Mouse (Mus musculus) ES-Bruce4 (cell line): Measurements from ENCODE around the gene Arhgef11.

Source experiments
- CTCF ChIP-seq: IDR thresholded peaks from one replicate; pipeline ENCODE4 v1.8.1; 2011; ENCODE audit warnings: low read depth, low read length
- EP300 ChIP-seq: IDR thresholded peaks from 2 replicates; pipeline ENCODE4 v1.6.1; 2011; ENCODE audit warnings: low read depth, low read length; ENCODE audit not compliant: insufficient read depth
- POLR2A ChIP-seq: IDR thresholded peaks from one replicate; pipeline ENCODE4 v1.8.1; 2011; ENCODE audit warnings: low read length; ENCODE audit not compliant: insufficient read depth

DNA sequence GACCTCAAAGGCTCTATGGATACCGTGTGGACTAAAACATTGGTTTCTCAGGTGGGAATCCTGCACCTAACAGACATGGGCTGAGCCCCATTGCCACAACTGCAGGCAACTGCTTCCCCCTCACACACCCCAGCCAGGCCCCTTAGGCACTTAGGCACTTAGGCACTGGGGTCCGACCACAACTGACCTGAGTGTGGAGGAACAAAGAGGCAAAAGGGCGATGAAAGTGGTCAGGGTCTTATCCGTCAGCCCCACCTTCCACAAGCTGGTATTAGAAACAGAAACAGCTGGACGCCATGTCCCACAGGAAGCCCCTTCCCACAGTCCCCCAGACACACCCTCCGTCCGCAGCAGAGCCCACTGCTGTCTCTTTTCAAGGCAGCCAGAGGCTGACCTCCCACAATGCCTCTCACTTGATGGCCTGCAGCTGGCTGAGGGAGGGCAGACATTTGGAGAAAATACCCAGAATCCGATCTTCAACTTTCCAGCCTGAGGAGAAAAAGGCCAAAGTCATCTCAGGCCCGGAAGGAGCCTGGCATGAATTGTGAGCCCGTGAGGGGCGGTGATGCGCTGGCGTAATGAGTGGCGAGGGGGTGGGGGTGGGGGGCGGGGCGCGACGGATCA, 127.8 kb downstream of the Arhgef11 start:
- TF ChIP-seq CTCF (no peak), POLR2A (no peak), EP300 (no peak)
